Mouse (Mus musculus): ENCODE measurements at regions not wholly inside any gene's neighbourhood (a gene's known extent, or its start where the extent isn't known, plus 50 kb on each side); places are given as distances from the start of the nearest gene placed in this dataset.

GRCm38 (mm10) chr14:120225657-120226056 lies 49.8 kb upstream of the Mbnl2 start:
- Histone ChIP-seq H3K27me3 (replicated peaks; ENCODE audit: insufficient read depth, low read length) (no peaks in the 10 kb centered on the region), H3K4me3 (ENCODE audit: low read depth, low read length) (no peak overlapping the region), H3K9ac (replicated peaks; ENCODE audit: low read depth) (no peak overlapping the region), H3K9me3 (ENCODE audit: low read length) (no peaks in the 10 kb centered on the region; the same call in 1 of the 2 replicates), H3K27ac (ENCODE audit: low read length) (no peak overlapping the region), H3K36me3 (ENCODE audit: insufficient read depth, low read length) (no peaks in the 10 kb centered on the region), H3K4me2 (replicated peaks; ENCODE audit: low read depth, low read length) (no peak overlapping the region), H3K4me1 (ENCODE audit: insufficient read depth, low read depth, low read length) (no peaks in the 10 kb centered on the region)
- WGBS: 76% methylated on average over 3 of the region's 3 CpGs
- DNase-seq (ENCODE audit: low spot score): no peak
- ATAC-seq: no peak
- TF ChIP-seq CTCF (IDR thresholded peaks at IDR 0.05): no peak
- TF ChIP-seq EP300 (IDR thresholded peaks at IDR 0.05): no peak
